Mouse (Mus musculus): Measurements from ENCODE around the gene Abl2. TPM values are rescaled to one million over a fixed set of nuclear protein-coding genes. Genes with fewer than 3 reads are reported as not detected.

Abl2 gene
- total RNA-seq (2012; rRNA removed): 15.5 and 18.8 TPM in 2 replicates
- total RNA-seq (2014; rRNA removed): 9.8 and 10.0 TPM in 2 replicates
- 18.4 and 19.8 TPM in 2 replicates for polyA plus RNA-seq (2012; ENCODE audit: insufficient read length, low read depth)

- Histone ChIP-seq H3K4me1 (ENCODE audit: control insufficient read depth in 1 of 2, insufficient read depth in 2 of 2) (peaks cover 0 to 18% of the 10 kb centered on the region in 2 experiments; a peak in 2 of 4 replicates), H3K79me2 (replicated peaks; ENCODE audit: control insufficient read depth, extremely low read depth, insufficient read depth, poor library complexity, severe bottlenecking) (peaks cover 28% of the 10 kb centered on the region), H3K27ac (ENCODE audit: insufficient read depth, low read depth) (no peak within 1 kb of the TSS), H3K36me3 (replicated peaks in 1 of 2; ENCODE audit: control insufficient read depth in 1 of 2, insufficient read depth in 1 of 2, low read length in 1 of 2) (peaks cover 0 to 8% of the 10 kb centered on the region in 2 experiments), H3K4me2 (ENCODE audit: insufficient read depth, low read depth, poor library complexity, severe bottlenecking) (peak within 1 kb of the TSS; percentile 97), H3K4me3 (replicated peaks in 1 of 3; ENCODE audit: low read depth in 2 of 3, low read length in 2 of 3, poor library complexity in 1 of 3) (peak within 1 kb of the TSS; percentile 77 to 96 (median 90)), H3K27me3 (replicated peaks) (no peaks in the 10 kb centered on the region), H3K9ac (ENCODE audit: insufficient read depth, low read depth) (peak within 1 kb of the TSS; percentile 95), H3K9me3 (replicated peaks; ENCODE audit: low read length) (no peaks in the 10 kb centered on the region)
- dilution Hi-C loops (cut with MboI; ENCODE audit: extremely low pct_ligation_motif_present, extremely low pct_unique_long_range_greater_than_20kb, low sequenced_read_pairs): no loop called here
- DNase-seq (ENCODE audit: extremely low read depth): peak; percentile 83
- in situ Hi-C loops (cut with MboI; ENCODE audit: low pct_ligation_motif_present, low pct_unique_long_range_greater_than_20kb, low sequenced_read_pairs): no loop called here
- TF ChIP-seq POLR2AphosphoS2 (IDR thresholded peaks at IDR 0.05; ENCODE audit: low read depth, low read length): no peak
- no peak for TF ChIP-seq GABPA (IDR thresholded peaks at IDR 0.05; ENCODE audit: insufficient replicate concordance, low read depth, low read length)
- TF ChIP-seq SMC3 (IDR thresholded peaks at IDR 0.05; ENCODE audit: low read depth, low read length): no peak
- TF ChIP-seq USF2 (conservative IDR thresholded peaks at IDR 0.05; ENCODE audit: low read depth, low read length): no peak
- 0 out of 2 replicates have a peak, but pooled peaks have one; percentile 34 for TF ChIP-seq MAX (IDR thresholded peaks at IDR 0.05; ENCODE audit: low read length)
- no peak for TF ChIP-seq KAT2A (IDR thresholded peaks at IDR 0.05; ENCODE audit: insufficient replicate concordance, low read length)
- TF ChIP-seq TBP (conservative IDR thresholded peaks at IDR 0.05; ENCODE audit: low read depth, low read length): 0 out of 2 replicates have a peak, but pooled peaks have one; percentile 57
- no peak for TF ChIP-seq ZNF384 (IDR thresholded peaks at IDR 0.05; ENCODE audit: low read depth, low read length)
- TF ChIP-seq EP300 (IDR thresholded peaks at IDR 0.05; ENCODE audit: low read length): no peak
- TF ChIP-seq BHLHE40 (IDR thresholded peaks at IDR 0.05; ENCODE audit: low read depth, low read length): no peak
- no peak for TF ChIP-seq MYC (IDR thresholded peaks at IDR 0.05; ENCODE audit: low read depth, low read length)
- TF ChIP-seq POLR2A (IDR thresholded peaks at IDR 0.05; ENCODE audit: low read depth, low read length): peak; percentile 90
- TF ChIP-seq JUND (conservative IDR thresholded peaks at IDR 0.05; ENCODE audit: low read depth, low read length): no peak
- TF ChIP-seq NRF1 (IDR thresholded peaks at IDR 0.05; ENCODE audit: low read depth, low read length): no peak; the same call in none of the 2 replicates
- TF ChIP-seq ZC3H11A (IDR thresholded peaks at IDR 0.05; ENCODE audit: low read depth, low read length): no peak
- no peak; the same call in 1 of the 2 replicates for TF ChIP-seq IRF4 (IDR thresholded peaks at IDR 0.05; ENCODE audit: low read depth, low read length)
- TF ChIP-seq ELF1 (IDR thresholded peaks at IDR 0.05; ENCODE audit: low read depth, low read length): peak; percentile 32
- no peak for TF ChIP-seq MAFK (IDR thresholded peaks at IDR 0.05; ENCODE audit: insufficient replicate concordance, low read length)
- no peak for TF ChIP-seq JUN (IDR thresholded peaks at IDR 0.05; ENCODE audit: insufficient read depth, low read depth, low read length)
- TF ChIP-seq RAD21 (IDR thresholded peaks at IDR 0.05; ENCODE audit: low read depth, low read length): no peak
- TF ChIP-seq NELFE (IDR thresholded peaks at IDR 0.05; ENCODE audit: low read depth, low read length): peak; percentile 84
- no peak for TF ChIP-seq CHD2 (IDR thresholded peaks at IDR 0.05; ENCODE audit: low read length)
- TF ChIP-seq CTCF (conservative IDR thresholded peaks at IDR 0.05 in 1 of 2, IDR thresholded peaks at IDR 0.05 in 1 of 2; ENCODE audit: low read depth in 2 of 2, low read length in 2 of 2): no peak
- TF ChIP-seq USF1 (IDR thresholded peaks at IDR 0.05; ENCODE audit: low read depth, low read length): no peak
- peak; percentile 36; the same call in 1 of the 2 replicates for TF ChIP-seq MEF2A (IDR thresholded peaks at IDR 0.05; ENCODE audit: borderline replicate concordance, low read depth, low read length)
- 0 out of 2 replicates have a peak, but pooled peaks have one; percentile 63 for TF ChIP-seq UBTF (IDR thresholded peaks at IDR 0.05; ENCODE audit: low read depth, low read length)
- peak; percentile 45; the same call in 1 of the 2 replicates for TF ChIP-seq MXI1 (IDR thresholded peaks at IDR 0.05; ENCODE audit: low read depth, low read length)
- TF ChIP-seq E2F4 (IDR thresholded peaks at IDR 0.05; ENCODE audit: insufficient replicate concordance, low read depth, low read length): no peak
- TF ChIP-seq PAX5 (IDR thresholded peaks at IDR 0.05; ENCODE audit: low read length): no peak
- no peak for TF ChIP-seq ZKSCAN1 (IDR thresholded peaks at IDR 0.05; ENCODE audit: borderline replicate concordance, low read depth, low read length)
- TF ChIP-seq MAZ (IDR thresholded peaks at IDR 0.05; ENCODE audit: low read depth, low read length): peak; percentile 83; the same call in 1 of the 2 replicates
- TF ChIP-seq ZMIZ1 (IDR thresholded peaks at IDR 0.05; ENCODE audit: low read depth, low read length): peak; percentile 92
- TF ChIP-seq HCFC1 (IDR thresholded peaks at IDR 0.05; ENCODE audit: low read depth, low read length): peak; percentile 71
- no peak for TF ChIP-seq CHD1 (IDR thresholded peaks at IDR 0.05; ENCODE audit: low read depth, low read length)
- TF ChIP-seq TCF12 (IDR thresholded peaks at IDR 0.05; ENCODE audit: low read depth, low read length): peak; percentile 94
- TF ChIP-seq ETS1 (conservative IDR thresholded peaks at IDR 0.05; ENCODE audit: low read depth, low read length): no peak
- TF ChIP-seq RCOR1 (conservative IDR thresholded peaks at IDR 0.05; ENCODE audit: low read depth, low read length): no peak
Measured at GRCm38 (mm10) chr1:156558024-156558930, at the start of gene Abl2. Abl2 (plus strand) TSS chr1:156558786.
